Mouse (Mus musculus): ENCODE measurements around the gene Urm1. TPM values are rescaled to one million over a fixed set of nuclear protein-coding genes. Genes with fewer than 3 reads are reported as not detected.
A peak's percentile ranks its signal among the peaks of the same experiment; 100 is the strongest.
"Not testable (repeated sequence)": the region's sequence is repeated elsewhere in the genome, so short reads cannot be mapped to it uniquely, and the experiment has no call there.

Urm1 gene
- polyA plus RNA-seq, 1 experiment from 2014 or later: 22.9 TPM

DNA sequence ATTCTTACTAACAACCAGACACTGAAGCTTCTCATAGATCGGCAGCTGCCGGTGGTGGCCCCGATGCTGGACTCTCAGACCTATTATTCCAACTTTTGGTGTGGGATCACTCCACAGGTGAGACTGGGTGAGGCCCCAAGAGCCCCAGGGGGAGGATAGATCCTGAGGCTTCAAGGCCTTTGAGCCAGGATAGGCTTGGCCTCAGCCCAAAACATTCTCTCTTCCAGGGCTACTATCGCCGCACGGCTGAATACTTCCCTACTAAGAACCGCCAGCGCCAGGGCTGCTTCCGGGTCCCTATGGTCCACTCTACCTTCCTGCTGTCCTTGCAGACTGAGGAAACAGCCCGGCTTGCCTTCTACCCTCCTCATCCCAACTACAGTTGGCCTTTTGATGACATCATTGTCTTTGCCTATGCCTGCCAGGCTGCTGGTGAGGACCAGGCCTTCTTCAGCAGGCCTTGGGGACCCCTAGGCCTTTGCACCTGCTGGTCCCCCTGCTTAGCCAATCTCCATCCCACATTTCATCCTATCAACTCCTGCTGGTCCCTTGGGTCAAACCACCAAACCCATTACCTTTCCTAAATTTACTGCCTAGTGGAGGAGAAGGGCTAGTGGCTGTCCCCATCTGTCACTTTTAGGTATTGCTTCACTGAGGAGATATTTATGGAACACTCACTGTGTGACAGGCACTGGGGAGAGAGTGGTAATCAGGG lies 52.9 kb downstream of the Urm1 start:
- Histone ChIP-seq H3K36me3 (peaks cover 35% of the 10 kb centered on the region), H3K4me3 (replicated peaks) (no peak overlapping the region), H3K27ac (replicated peaks) (no peak overlapping the region), H3K9me3 (replicated peaks) (no peaks in the 10 kb centered on the region), H3K4me1 (peaks cover 16% of the 10 kb centered on the region), H3K4me2 (replicated peaks) (no peak overlapping the region), H3K27me3 (no peaks in the 10 kb centered on the region), H3K9ac (no peak overlapping the region)
- no peak for ATAC-seq (ENCODE audit: insufficient number of reproducible peaks, low FRiP score, low TSS enrichment, low read depth)
- 94% methylated on average over 10 of the region's 10 CpGs for WGBS

DNA sequence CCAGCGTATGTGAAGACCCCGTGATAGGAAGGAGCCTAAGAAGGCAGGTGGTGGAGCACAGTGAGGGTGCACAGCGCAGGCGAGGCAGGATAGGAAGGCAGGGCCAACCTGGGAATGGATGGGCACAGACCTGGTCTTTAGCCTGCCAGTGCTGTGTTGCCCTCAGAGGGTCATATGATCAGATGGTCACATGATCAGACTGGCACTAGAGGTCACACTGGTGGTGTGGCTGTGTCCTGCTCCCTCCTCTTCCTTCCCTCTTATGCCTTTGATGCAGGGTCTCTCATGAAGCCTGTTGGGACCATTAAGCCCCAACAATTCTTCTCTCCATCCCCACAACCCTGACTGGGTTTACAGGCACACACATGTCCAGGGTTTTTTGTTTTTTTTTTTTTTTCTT lies 53.9 kb downstream of the Urm1 start:
- peaks cover 16% of the 10 kb centered on the region for H3K4me1 ChIP-seq
- H3K4me2 ChIP-seq (replicated peaks): no peak overlapping the region
- H3K9ac ChIP-seq: no peak overlapping the region
- ATAC-seq (ENCODE audit: insufficient number of reproducible peaks, low FRiP score, low TSS enrichment, low read depth): no peak
- 84% methylated on average over 4 of the region's 4 CpGs for whole genome bisulfite sequencing
- H3K27ac ChIP-seq (replicated peaks): no peak overlapping the region
- H3K9me3 ChIP-seq (replicated peaks): no peaks in the 10 kb centered on the region
- no peak overlapping the region for H3K4me3 ChIP-seq (replicated peaks)
- no peaks in the 10 kb centered on the region for H3K27me3 ChIP-seq
- peaks cover 41% of the 10 kb centered on the region for H3K36me3 ChIP-seq

DNA sequence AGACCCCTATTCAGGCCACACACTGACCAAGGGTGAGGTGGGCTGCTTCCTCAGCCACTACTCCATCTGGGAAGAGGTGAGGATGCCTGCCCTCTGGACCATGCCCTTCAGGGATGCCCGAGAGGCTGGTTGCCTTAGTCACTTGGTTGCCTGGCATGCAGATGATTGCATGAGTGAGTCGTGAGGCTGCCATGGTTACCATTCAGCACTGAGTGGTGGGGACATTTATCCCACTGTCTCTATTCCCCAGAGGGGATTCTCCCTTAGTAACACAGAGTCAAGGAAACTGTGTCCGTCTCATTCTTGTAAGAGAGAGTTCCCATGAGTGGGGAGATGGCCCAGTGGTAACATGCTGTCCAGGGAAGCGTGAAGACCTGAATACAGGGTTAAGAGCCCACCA lies 58.2 kb downstream of the Urm1 start:
- Histone ChIP-seq H3K36me3 (peaks cover 45% of the 10 kb centered on the region), H3K9me3 (replicated peaks) (no peaks in the 10 kb centered on the region), H3K4me3 (replicated peaks) (no peak overlapping the region), H3K4me2 (replicated peaks) (no peak overlapping the region), H3K27ac (replicated peaks) (no peak overlapping the region), H3K9ac (no peak overlapping the region), H3K27me3 (no peaks in the 10 kb centered on the region), H3K4me1 (no peaks in the 10 kb centered on the region)
- 80% methylated on average over 4 of the region's 4 CpGs for WGBS
- ATAC-seq (ENCODE audit: insufficient number of reproducible peaks, low FRiP score, low TSS enrichment, low read depth): no peak

DNA sequence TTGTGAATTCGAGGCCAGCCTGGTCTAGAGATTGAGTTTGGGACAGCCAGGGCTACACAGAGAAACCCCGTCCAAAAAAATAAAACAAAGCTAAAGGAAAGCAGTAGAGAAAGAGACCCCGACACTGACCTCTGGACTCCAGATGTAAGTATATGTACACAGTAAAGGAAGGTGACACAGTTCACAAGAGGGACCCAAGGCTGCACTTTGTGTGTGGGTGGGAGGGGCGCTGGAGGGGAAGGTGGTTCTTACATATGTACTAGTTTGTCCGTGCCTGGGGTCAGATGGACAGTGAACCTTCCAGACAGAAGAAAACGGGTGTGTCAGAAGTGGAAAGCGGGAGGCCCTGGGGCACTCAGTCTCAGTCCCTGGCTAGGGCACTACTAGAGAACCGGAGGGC lies 59.3 kb downstream of the Urm1 start:
- ATAC-seq (ENCODE audit: insufficient number of reproducible peaks, low FRiP score, low TSS enrichment, low read depth): no peak
- H3K9me3 ChIP-seq (replicated peaks): no peaks in the 10 kb centered on the region
- H3K4me1 ChIP-seq: no peaks in the 10 kb centered on the region
- H3K9ac ChIP-seq: no peak overlapping the region
- H3K4me2 ChIP-seq (replicated peaks): no peak overlapping the region
- H3K27me3 ChIP-seq: no peaks in the 10 kb centered on the region
- no peak overlapping the region for H3K4me3 ChIP-seq (replicated peaks)
- WGBS: 72% methylated on average over 8 of the region's 8 CpGs
- no peak overlapping the region for H3K27ac ChIP-seq (replicated peaks)
- H3K36me3 ChIP-seq: peaks cover 39% of the 10 kb centered on the region

DNA sequence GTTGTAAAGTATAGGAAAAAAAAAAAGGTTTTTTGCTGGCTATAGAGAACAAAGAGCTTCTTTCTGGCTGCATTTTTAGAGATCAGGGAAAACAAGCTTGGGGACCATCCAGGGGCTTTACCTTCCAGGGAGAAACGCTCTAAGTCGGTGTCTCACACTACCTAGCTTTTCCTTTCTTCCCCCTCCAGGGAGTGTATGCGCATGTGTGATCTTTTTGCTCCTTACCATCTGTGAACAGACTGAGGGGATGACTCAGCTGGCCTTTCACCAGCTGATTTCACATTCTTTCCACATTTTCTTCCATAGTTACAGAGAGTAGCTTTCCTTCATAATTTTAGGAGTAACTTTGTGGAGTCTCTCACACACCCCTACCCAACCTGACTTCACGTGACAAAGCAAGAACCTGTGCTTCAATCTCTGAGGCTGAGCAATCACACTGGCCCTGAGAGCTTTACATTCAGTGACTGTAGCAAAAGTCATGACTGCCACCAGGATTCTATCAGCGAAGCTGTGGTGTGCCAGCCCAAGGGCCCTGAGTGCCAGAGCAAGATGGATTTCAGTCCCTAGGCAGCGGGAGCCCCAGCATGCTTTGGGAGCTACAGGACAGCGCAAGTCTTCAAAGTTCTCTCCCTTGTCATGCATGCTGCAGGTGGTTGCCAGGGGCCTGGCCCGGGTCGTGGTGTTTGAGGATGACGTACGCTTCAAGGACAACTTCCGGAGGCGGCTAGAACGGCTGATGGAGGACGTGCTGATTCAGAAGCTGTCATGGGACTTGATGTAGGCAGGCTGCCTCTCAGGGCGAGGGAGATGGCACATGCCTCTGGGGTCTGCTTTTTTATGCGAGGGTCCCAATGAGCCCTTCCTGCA lies 60.3 kb downstream of the Urm1 start:
- H3K9ac ChIP-seq: no peak overlapping the region
- no peaks in the 10 kb centered on the region for H3K27me3 ChIP-seq
- no peaks in the 10 kb centered on the region for H3K4me1 ChIP-seq
- peaks cover 32% of the 10 kb centered on the region for H3K36me3 ChIP-seq
- no peak for ATAC-seq (ENCODE audit: insufficient number of reproducible peaks, low FRiP score, low TSS enrichment, low read depth)
- no peak overlapping the region for H3K4me3 ChIP-seq (replicated peaks)
- no peaks in the 10 kb centered on the region for H3K9me3 ChIP-seq (replicated peaks)
- H3K4me2 ChIP-seq (replicated peaks): no peak overlapping the region
- WGBS: 75% methylated on average over 17 of the region's 17 CpGs
- H3K27ac ChIP-seq (replicated peaks): no peak overlapping the region

DNA sequence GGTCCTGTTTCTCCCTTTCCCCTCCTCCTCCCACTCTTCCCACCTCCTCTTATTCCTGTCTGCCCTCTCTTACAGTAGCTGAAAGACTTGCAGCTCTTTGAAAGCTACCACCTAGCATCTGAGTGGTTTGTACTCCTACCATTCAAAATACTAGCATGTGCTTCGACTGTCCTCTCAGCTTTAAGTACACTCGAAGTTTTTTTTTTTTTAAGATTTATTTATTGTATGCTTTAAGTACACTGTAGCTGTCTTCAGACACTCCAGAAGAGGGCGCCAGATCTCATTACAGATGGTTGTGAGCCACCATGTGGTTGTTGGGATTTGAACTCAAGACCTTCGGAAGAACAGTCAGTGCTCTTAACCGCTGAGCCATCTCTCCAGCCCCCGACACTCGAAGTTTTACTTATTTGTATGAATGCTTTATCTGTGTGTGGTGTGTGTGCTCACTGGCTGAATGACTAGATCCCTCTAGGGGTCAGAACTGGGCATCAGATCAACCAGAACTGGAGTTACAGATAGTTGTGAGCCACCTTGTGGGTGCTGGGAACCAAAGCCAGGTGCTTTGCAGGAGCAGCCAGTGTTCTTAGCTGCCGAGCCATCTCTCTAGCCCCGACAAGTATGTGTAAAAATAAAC lies 66.9 kb downstream of the Urm1 start:
- not testable (repeated sequence) for H3K9me3 ChIP-seq (replicated peaks); ATAC-seq (ENCODE audit: insufficient number of reproducible peaks, low FRiP score, low TSS enrichment, low read depth); H3K27ac ChIP-seq (replicated peaks); H3K9ac ChIP-seq; H3K4me3 ChIP-seq (replicated peaks); H3K36me3 ChIP-seq; H3K27me3 ChIP-seq; H3K4me2 ChIP-seq (replicated peaks)
- peaks cover 18% of the 10 kb centered on the region for H3K4me1 ChIP-seq
- 74% methylated on average over 9 of the region's 9 CpGs for WGBS

DNA sequence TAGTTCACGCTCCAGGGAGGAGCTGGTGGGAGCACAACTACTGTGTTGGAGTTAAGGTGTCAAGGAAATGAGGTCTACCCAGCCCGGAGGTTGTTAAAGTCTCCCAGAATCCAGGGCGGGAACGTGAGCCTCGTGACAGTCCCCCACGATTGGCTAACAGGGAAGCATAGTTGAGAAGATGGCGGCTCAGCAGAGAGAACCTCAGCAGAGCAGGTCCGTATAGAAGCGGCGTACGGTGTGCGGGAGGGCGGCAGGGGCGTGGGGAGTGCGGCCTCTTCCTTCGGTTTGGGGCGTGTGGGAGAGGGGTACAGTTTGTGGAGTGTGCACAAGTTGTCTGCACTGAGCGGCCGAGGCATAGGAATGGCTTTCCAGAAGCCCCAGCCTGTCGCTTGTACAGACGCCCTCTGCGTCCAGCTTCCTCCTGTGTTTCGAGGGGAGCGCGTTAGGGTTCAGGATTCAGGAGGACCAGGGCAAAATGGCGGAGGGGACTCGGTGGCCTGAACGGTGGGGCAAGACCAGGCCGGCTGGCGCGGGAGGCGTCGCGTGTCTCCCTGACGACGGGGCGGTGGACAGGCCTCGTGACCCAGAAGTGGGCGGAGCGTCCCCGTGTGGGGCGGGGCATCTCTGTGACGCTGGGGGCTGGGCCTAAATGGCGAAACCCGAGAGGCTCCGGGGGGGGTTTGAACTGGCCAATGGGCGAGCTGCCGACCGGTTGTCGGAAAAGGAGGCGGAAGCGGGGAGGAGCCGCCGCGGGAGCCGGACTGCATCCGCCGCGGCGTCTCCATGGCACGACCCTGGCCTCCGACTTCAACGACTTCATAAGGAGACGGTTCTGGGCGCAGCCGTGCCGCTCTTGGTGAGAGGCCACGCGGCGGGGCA lies 69.4 kb downstream of the Urm1 start, which contains the start of gene Odf2:
Gene Odf2 (plus strand): TSS at position 156 of the 879 bp plus-strand sequence.
- H3K27me3 ChIP-seq: no peaks in the 10 kb centered on the region
- under 1% methylated on average over 70 of the region's 70 CpGs for WGBS
- peak within 1 kb of the TSS; percentile 87 for H3K4me2 ChIP-seq (replicated peaks)
- H3K9me3 ChIP-seq (replicated peaks): no peaks in the 10 kb centered on the region
- H3K4me3 ChIP-seq (replicated peaks): peak within 1 kb of the TSS; percentile 99
- peaks cover 29% of the 10 kb centered on the region for H3K36me3 ChIP-seq
- peak; percentile 90 for ATAC-seq (ENCODE audit: insufficient number of reproducible peaks, low FRiP score, low TSS enrichment, low read depth)
- H3K4me1 ChIP-seq: peaks cover 18% of the 10 kb centered on the region
- peak within 1 kb of the TSS; percentile 91 for H3K27ac ChIP-seq (replicated peaks)
- H3K9ac ChIP-seq: peak within 1 kb of the TSS; percentile 91

DNA sequence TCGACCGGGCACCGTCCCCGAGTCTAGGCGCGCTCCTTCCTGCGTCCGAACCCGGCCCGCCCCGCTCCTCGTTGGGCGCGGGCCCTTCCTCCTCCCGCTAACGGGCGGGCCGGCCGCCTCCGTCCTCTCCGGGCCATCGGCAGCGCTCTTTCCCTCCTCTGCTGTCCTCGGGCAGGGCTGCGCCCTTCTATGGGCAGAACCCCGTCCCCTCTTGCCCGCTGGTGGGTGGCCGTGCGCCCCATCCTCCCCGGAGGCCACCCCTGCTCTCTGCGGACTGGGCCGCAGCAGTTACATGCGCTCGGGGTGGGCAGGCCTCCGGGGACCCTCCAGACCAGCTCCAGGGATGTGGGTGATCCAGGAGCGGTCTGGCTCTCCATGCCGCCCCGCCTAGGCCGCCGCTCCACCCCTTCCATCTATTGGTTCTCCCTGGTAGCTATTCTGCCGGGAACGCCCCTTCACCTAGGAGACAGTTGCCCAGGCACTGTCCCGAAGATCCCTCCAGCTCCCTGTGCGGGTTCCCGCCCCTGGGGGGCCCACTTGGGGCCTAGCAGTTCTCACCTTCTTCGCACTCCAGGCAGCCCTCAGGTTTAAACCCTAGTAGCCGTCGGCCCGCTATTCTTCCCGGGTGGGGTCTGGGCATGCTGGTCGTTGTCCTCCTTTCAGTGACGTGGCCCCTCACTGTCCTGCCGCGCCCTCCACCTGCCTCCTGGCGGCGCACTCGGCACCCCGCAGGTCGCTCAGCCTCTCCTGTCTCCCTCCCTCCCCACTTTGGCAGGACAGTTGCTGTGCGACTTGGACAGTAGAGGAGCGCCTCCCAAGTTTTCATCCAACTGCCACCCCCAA lies 70.3 kb downstream of the Urm1 start:
- ATAC-seq (ENCODE audit: insufficient number of reproducible peaks, low FRiP score, low TSS enrichment, low read depth): peak; percentile 92
- Histone ChIP-seq H3K27me3 (no peaks in the 10 kb centered on the region), H3K9me3 (replicated peaks) (no peaks in the 10 kb centered on the region), H3K4me3 (replicated peaks) (peak overlapping the region; percentile 99), H3K36me3 (peaks cover 38% of the 10 kb centered on the region), H3K27ac (replicated peaks) (peak overlapping the region; percentile 91), H3K4me2 (replicated peaks) (peak overlapping the region; percentile 87), H3K4me1 (peaks cover 18% of the 10 kb centered on the region), H3K9ac (peak overlapping the region; percentile 91)
- 1% methylated on average over 61 of the region's 61 CpGs for WGBS

DNA sequence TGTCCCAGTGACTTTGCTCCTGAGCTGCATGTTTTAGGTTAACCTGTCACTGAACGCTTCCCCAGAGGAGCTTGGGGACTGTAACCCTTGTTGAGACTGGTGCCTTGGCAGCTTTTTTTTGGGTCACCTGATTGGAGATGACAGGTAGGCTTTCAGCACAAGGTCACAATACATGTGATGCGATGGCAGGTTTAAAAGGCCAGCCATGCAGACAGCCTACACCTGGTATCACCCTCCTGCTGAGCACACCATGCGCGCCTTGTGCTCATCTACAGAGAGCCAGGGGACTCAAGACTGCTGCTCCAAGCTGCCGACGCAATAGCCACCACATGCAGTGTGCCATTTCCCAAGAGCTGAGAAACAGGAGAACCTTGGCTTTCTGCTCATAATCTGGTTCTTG lies 71.9 kb downstream of the Urm1 start:
- Histone ChIP-seq H3K4me2 (replicated peaks) (no peak overlapping the region), H3K4me3 (replicated peaks) (no peak overlapping the region), H3K9ac (no peak overlapping the region), H3K36me3 (peaks cover 51% of the 10 kb centered on the region), H3K4me1 (peaks cover 18% of the 10 kb centered on the region), H3K9me3 (replicated peaks) (no peaks in the 10 kb centered on the region), H3K27ac (replicated peaks) (no peak overlapping the region), H3K27me3 (no peaks in the 10 kb centered on the region)
- 91% methylated on average over 6 of the region's 6 CpGs for WGBS
- no peak for ATAC-seq (ENCODE audit: insufficient number of reproducible peaks, low FRiP score, low TSS enrichment, low read depth)

Measured in embryonic facial prominence, embryonic 15.5 days (tissue).